Mouse (Mus musculus) granulocyte monocyte progenitor cell, adult 5-6 weeks (primary cell): ENCODE measurements at regions not wholly inside any gene's neighbourhood (a gene's known extent, or its start where the extent isn't known, plus 50 kb on each side); places are given as distances from the start of the nearest gene placed in this dataset.

ENCODE experiments used
- ATAC-seq: replicated peaks from 2 replicates; pipeline ENCODE4 v1.8.0; 2016; ENCODE audit warnings: mild to moderate bottlenecking, moderate TSS enrichment, inconsistent platforms; ENCODE audit not compliant: poor library complexity, severe bottlenecking

- ATAC-seq: no peak
These were observed 115.3 kb downstream of the Evx1 start for GRCm38 (mm10) chr6:52428489-52429203.

- no peak; the same call in 1 of the 2 replicates for ATAC-seq
These were observed 115.9 kb downstream of the Evx1 start for GRCm38 (mm10) chr6:52429204-52429552.

GRCm38 (mm10) chr6:52433234-52433633, 119.9 kb downstream of the Evx1 start:
- ATAC-seq: no peak

- ATAC-seq: no peak
These were observed 121.5 kb downstream of the Evx1 start for GRCm38 (mm10) chr6:52434771-52435170.

- no peak for ATAC-seq
These were observed 122.1 kb downstream of the Evx1 start for GRCm38 (mm10) chr6:52435358-52435757.

GRCm38 (mm10) chr6:52438366-52438765, 125.1 kb downstream of the Evx1 start:
- no peak for ATAC-seq

- no peak for ATAC-seq
These were observed 125.9 kb downstream of the Evx1 start for GRCm38 (mm10) chr6:52439204-52439603.

GRCm38 (mm10) chr6:52440160-52440559, 126.9 kb downstream of the Evx1 start:
- no peak for ATAC-seq

GRCm38 (mm10) chr6:52443112-52443984, 130.1 kb downstream of the Evx1 start:
- ATAC-seq: no peak

- no peak for ATAC-seq
These were observed 145.5 kb downstream of the Evx1 start for GRCm38 (mm10) chr6:52458828-52459227.

GRCm38 (mm10) chr6:52461186-52461585, 147.9 kb downstream of the Evx1 start:
- no peak for ATAC-seq

- ATAC-seq: no peak
These were observed 150.1 kb downstream of the Evx1 start for GRCm38 (mm10) chr6:52463369-52463768.

- no peak for ATAC-seq
These were observed 151.3 kb downstream of the Evx1 start for GRCm38 (mm10) chr6:52464571-52464970.

- ATAC-seq: peak; percentile 62
These were observed 152.7 kb downstream of the Evx1 start for GRCm38 (mm10) chr6:52465834-52466525.

GRCm38 (mm10) chr6:52470831-52471230, 157.5 kb downstream of the Evx1 start:
- no peak for ATAC-seq

- ATAC-seq: peak; percentile 91
These were observed 158.2 kb downstream of the Evx1 start for GRCm38 (mm10) chr6:52471384-52471957.

- ATAC-seq: no peak
These were observed 158.7 kb downstream of the Evx1 start for GRCm38 (mm10) chr6:52472008-52472407.

- ATAC-seq: no peak
These were observed 159.8 kb downstream of the Evx1 start for GRCm38 (mm10) chr6:52473042-52473589.

GRCm38 (mm10) chr6:52473924-52474323, 160.6 kb downstream of the Evx1 start:
- ATAC-seq: no peak

- no peak for ATAC-seq
These were observed 162.4 kb downstream of the Evx1 start for GRCm38 (mm10) chr6:52475676-52476075.
